Mouse (Mus musculus) liver, postnatal 0 days (tissue): Measurements from ENCODE around the gene Adamtsl3.

Source experiments
- CTCF ChIP-seq: sonication (generic); IDR thresholded peaks from 2 replicates; pipeline ENCODE4 v1.5.1; 2016; ENCODE audit warnings: antibody characterized with exemption, low read depth
- EP300 ChIP-seq: IDR thresholded peaks from 2 replicates; pipeline ENCODE4 v1.6.1; 2016; ENCODE audit warnings: antibody characterized with exemption, low read depth, mild to moderate bottlenecking

DNA sequence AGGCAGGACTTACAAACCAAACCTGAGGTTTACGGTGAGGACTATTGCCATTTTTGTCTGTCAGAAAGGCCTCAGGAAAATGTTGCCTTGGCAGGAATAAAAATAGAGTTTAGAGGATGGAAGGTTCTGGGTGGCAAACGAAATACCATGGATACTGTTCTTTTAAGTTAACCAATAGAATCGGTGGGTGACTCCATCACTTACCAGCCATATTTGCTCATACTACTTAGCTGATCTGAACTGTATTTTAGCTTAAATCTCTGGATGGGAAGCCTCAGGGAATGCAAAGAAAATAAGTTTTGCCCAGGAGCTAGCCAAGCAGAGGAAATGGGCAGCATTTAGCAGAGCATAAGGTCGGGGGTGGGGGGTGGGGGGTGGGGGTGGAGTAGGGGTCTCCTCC, 312.4 kb downstream of the Adamtsl3 start:
- TF ChIP-seq CTCF = no peak
- no peak for TF ChIP-seq EP300
